Mouse (Mus musculus) CH12.LX (cell line): Measurements from ENCODE around the gene Mfsd4a. TPM values are rescaled to one million over a fixed set of nuclear protein-coding genes. Genes with fewer than 3 reads are reported as not detected.

Source experiments
- DNase-seq: peaks from one replicate; pipeline ENCODE4 v3.0.0-alpha.2; 2013; ENCODE audit errors: extremely low read depth
- H3K27ac ChIP-seq: 2 replicates; pipeline ENCODE4 v1.5.1; 2012; ENCODE audit warnings: low read depth, mild to moderate bottlenecking, control low read depth, moderate library complexity; ENCODE audit not compliant: insufficient read depth
- H3K27me3 ChIP-seq: replicated peaks from 2 replicates; pipeline ENCODE3; 2012; ENCODE audit warnings: inconsistent platforms
- H3K36me3 ChIP-seq, 2 experiments: replicated peaks in 1 of 2; 2 replicates each; pipeline versions ENCODE3 to v1.6.1; 2012; ENCODE audit warnings: inconsistent platforms in 1 of 2, low read length in 1 of 2, mild to moderate bottlenecking in 1 of 2, mixed read lengths in 1 of 2, moderate library complexity in 1 of 2; ENCODE audit not compliant: control insufficient read depth in 1 of 2, insufficient read depth in 1 of 2
- H3K4me1 ChIP-seq, 2 experiments: 2 replicates each; pipeline ENCODE4 v1.6.1; 2012; ENCODE audit warnings: inconsistent platforms in 1 of 2, moderate library complexity in 1 of 2; ENCODE audit not compliant: insufficient read depth in 2 of 2, control insufficient read depth in 1 of 2
- H3K4me2 ChIP-seq: 2 replicates; pipeline ENCODE4 v1.6.1; 2012; ENCODE audit warnings: low read depth, mild to moderate bottlenecking, control low read depth; ENCODE audit not compliant: poor library complexity, insufficient read depth, severe bottlenecking
- H3K4me3 ChIP-seq, 3 experiments: fragments of 150-350 bp in 1 of 3; sonication (generic) in 1 of 3; replicated peaks in 1 of 3; 2 replicates each; pipeline versions ENCODE3 to v1.5.1; 2011 to 2012; ENCODE audit warnings: low read depth in 2 of 3, low read length in 2 of 3, mild to moderate bottlenecking in 2 of 3, moderate library complexity in 2 of 3, control low read depth in 1 of 3, improper control_type of control experiment in 1 of 3, inconsistent platforms in 1 of 3, mixed read lengths in 1 of 3; ENCODE audit not compliant: poor library complexity in 1 of 3
- H3K79me2 ChIP-seq: replicated peaks from 2 replicates; pipeline ENCODE4 v1.6.1; 2012; ENCODE audit warnings: mild to moderate bottlenecking, moderate library complexity; ENCODE audit not compliant: control insufficient read depth, poor library complexity, insufficient read depth, severe bottlenecking; ENCODE audit errors: extremely low read depth
- H3K9ac ChIP-seq: 2 replicates; pipeline ENCODE4 v1.6.1; 2012; ENCODE audit warnings: low read depth, mild to moderate bottlenecking, control low read depth, moderate library complexity; ENCODE audit not compliant: insufficient read depth
- H3K9me3 ChIP-seq: replicated peaks from 2 replicates; pipeline ENCODE3; 2012; ENCODE audit warnings: low read length, inconsistent platforms, mixed read lengths
- BHLHE40 ChIP-seq: IDR thresholded peaks from 2 replicates; pipeline ENCODE4 v1.6.1; 2011; ENCODE audit warnings: mild to moderate bottlenecking, low read depth, low read length, improper control_type of control experiment
- CHD1 ChIP-seq: IDR thresholded peaks from 2 replicates; pipeline ENCODE4 v1.6.1; 2012; ENCODE audit warnings: low read depth, low read length, improper control_type of control experiment, inconsistent platforms
- ELF1 ChIP-seq: IDR thresholded peaks from 2 replicates; pipeline ENCODE4 v1.6.1; 2014; ENCODE audit warnings: low read depth, mild to moderate bottlenecking, inconsistent platforms, low read length, improper control_type of control experiment
- EP300 ChIP-seq: IDR thresholded peaks from 2 replicates; pipeline ENCODE4 v1.6.1; 2011; ENCODE audit warnings: low read length, improper control_type of control experiment
- GABPA ChIP-seq: IDR thresholded peaks from 2 replicates; pipeline ENCODE4 v1.6.1; 2012; ENCODE audit warnings: low read depth, low read length, improper control_type of control experiment, inconsistent platforms; ENCODE audit not compliant: insufficient replicate concordance
- IRF4 ChIP-seq: IDR thresholded peaks from 2 replicates; pipeline ENCODE4 v1.6.1; 2014; ENCODE audit warnings: low read depth, mild to moderate bottlenecking, inconsistent platforms, low read length, improper control_type of control experiment
- JUN ChIP-seq: IDR thresholded peaks from 2 replicates; pipeline ENCODE4 v1.6.1; 2011; ENCODE audit warnings: low read depth, mild to moderate bottlenecking, low read length, improper control_type of control experiment, moderate library complexity; ENCODE audit not compliant: insufficient read depth
- JUND ChIP-seq: conservative IDR thresholded peaks from 2 replicates; pipeline ENCODE4 v1.6.1; 2011; ENCODE audit warnings: low read depth, low read length, improper control_type of control experiment
- MAX ChIP-seq: IDR thresholded peaks from 2 replicates; pipeline ENCODE4 v1.6.1; 2011; ENCODE audit warnings: low read length, improper control_type of control experiment
- MAZ ChIP-seq: IDR thresholded peaks from 2 replicates; pipeline ENCODE4 v1.6.1; 2012; ENCODE audit warnings: low read depth, mild to moderate bottlenecking, inconsistent platforms, low read length, improper control_type of control experiment, moderate library complexity
- MEF2A ChIP-seq: IDR thresholded peaks from 2 replicates; pipeline ENCODE4 v1.6.1; 2014; ENCODE audit warnings: low read depth, mild to moderate bottlenecking, inconsistent platforms, low read length, improper control_type of control experiment, borderline replicate concordance
- NELFE ChIP-seq: IDR thresholded peaks from 2 replicates; pipeline ENCODE4 v1.6.1; 2011; ENCODE audit warnings: low read depth, low read length, improper control_type of control experiment
- NRF1 ChIP-seq: IDR thresholded peaks from 2 replicates; pipeline ENCODE4 v1.6.1; 2014; ENCODE audit warnings: low read depth, mild to moderate bottlenecking, inconsistent platforms, low read length, improper control_type of control experiment, moderate library complexity
- PAX5 ChIP-seq: IDR thresholded peaks from 2 replicates; pipeline ENCODE4 v1.6.1; 2012; ENCODE audit warnings: low read length, inconsistent platforms, mixed read lengths
- POLR2A ChIP-seq: IDR thresholded peaks from 2 replicates; pipeline ENCODE4 v1.6.1; 2011; ENCODE audit warnings: low read depth, mild to moderate bottlenecking, improper control_type of control experiment, low read length
- RAD21 ChIP-seq: IDR thresholded peaks from 2 replicates; pipeline ENCODE4 v1.6.1; 2011; ENCODE audit warnings: low read depth, mild to moderate bottlenecking, low read length, improper control_type of control experiment, moderate library complexity
- RCOR1 ChIP-seq: conservative IDR thresholded peaks from 2 replicates; pipeline ENCODE4 v1.6.1; 2012; ENCODE audit warnings: low read depth, mild to moderate bottlenecking, inconsistent platforms, low read length, improper control_type of control experiment
- SIN3A ChIP-seq: IDR thresholded peaks from 2 replicates; pipeline ENCODE4 v1.6.1; 2012; ENCODE audit warnings: low read length, improper control_type of control experiment, inconsistent platforms
- SMC3 ChIP-seq: IDR thresholded peaks from 2 replicates; pipeline ENCODE4 v1.6.1; 2011; ENCODE audit warnings: low read depth, low read length, improper control_type of control experiment
- TBP ChIP-seq: conservative IDR thresholded peaks from 2 replicates; pipeline ENCODE4 v1.6.1; 2011; ENCODE audit warnings: low read depth, low read length, improper control_type of control experiment
- TCF12 ChIP-seq: IDR thresholded peaks from 2 replicates; pipeline ENCODE4 v1.6.1; 2014; ENCODE audit warnings: low read depth, mild to moderate bottlenecking, inconsistent platforms, low read length, improper control_type of control experiment
- UBTF ChIP-seq: IDR thresholded peaks from 2 replicates; pipeline ENCODE4 v1.6.1; 2012; ENCODE audit warnings: low read depth, mild to moderate bottlenecking, inconsistent platforms, low read length, improper control_type of control experiment, moderate library complexity
- USF2 ChIP-seq: conservative IDR thresholded peaks from 2 replicates; pipeline ENCODE4 v1.6.1; 2011; ENCODE audit warnings: low read depth, low read length, improper control_type of control experiment
- ZC3H11A ChIP-seq: IDR thresholded peaks from 2 replicates; pipeline ENCODE4 v1.6.1; 2012; ENCODE audit warnings: low read depth, mild to moderate bottlenecking, inconsistent platforms, low read length, improper control_type of control experiment
- ZMIZ1 ChIP-seq: IDR thresholded peaks from 2 replicates; pipeline ENCODE4 v1.6.1; 2012; ENCODE audit warnings: low read depth, mild to moderate bottlenecking, inconsistent platforms, low read length, improper control_type of control experiment
- dilution Hi-C: fragments of 300-500 bp; cut with MboI; formaldehyde crosslinking; loops from 2 replicates; pipeline ENCODE4 v1.14.3; 2020; ENCODE audit warnings: low sequenced_read_pairs; ENCODE audit not compliant: extremely low pct_unique_long_range_greater_than_20kb, extremely low pct_ligation_motif_present
- in situ Hi-C: fragments of 300-500 bp; cut with MboI; formaldehyde crosslinking; loops from 3 replicates; pipeline ENCODE4 v1.14.3; 2019; ENCODE audit warnings: low sequenced_read_pairs, low pct_ligation_motif_present, low pct_unique_long_range_greater_than_20kb, mixed read lengths
- polyA plus RNA-seq: library from polyadenylated mRNA; unstranded; fragments of >175 nt; gene quantifications from 2 replicates; pipeline ENCODE4 v1.2.1, GENCODE M21; 2012; ENCODE audit warnings: low read depth; ENCODE audit not compliant: insufficient read length
- total RNA-seq, 2 experiments: library from RNA; depleted of rRNA; stranded (reverse); fragments of 300-350 nt in 1 of 2; fragments of >200 nt in 1 of 2; gene quantifications; 2 replicates each; pipeline ENCODE4 v1.2.3; 2012 to 2014

Gene Mfsd4a
- total and polyA plus RNA-seq, 3 experiments = 1.4 to 11.8 (median 5.2) TPM

GRCm38 (mm10) chr1:132006046-132006445 is 61.8 kb downstream of the Mfsd4a start:
- H3K36me3 ChIP-seq = no peaks in the 10 kb centered on the region
- DNase-seq = no peak
- in situ Hi-C loops = loop anchor here (5.0 kb wide), 2 partner anchors 36 to 101 kb away; no protein-coding TSS in a partner anchor
- H3K27ac ChIP-seq = peak overlapping the region; percentile 33
- peak overlapping the region; percentile 32 for H3K4me2 ChIP-seq
- peaks cover 18 to 47% of the 10 kb centered on the region in 2 experiments; a peak in 3 of 4 replicates for H3K4me1 ChIP-seq
- peaks cover 22% of the 10 kb centered on the region for H3K79me2 ChIP-seq
- H3K9me3 ChIP-seq = no peaks in the 10 kb centered on the region
- H3K4me3 ChIP-seq = no peak overlapping the region
- TF ChIP-seq SIN3A = 0 out of 2 replicates have a peak, but pooled peaks have one; percentile 19
- TF ChIP-seq RCOR1 = no peak
- TF ChIP-seq, all 38 proteins: peak for 1
- dilution Hi-C loops = no loop called here
- no peak overlapping the region for H3K9ac ChIP-seq
- H3K27me3 ChIP-seq = no peaks in the 10 kb centered on the region

- Histone ChIP-seq H3K27me3 (no peaks in the 10 kb centered on the region), H3K4me1 (peaks cover 18 to 47% of the 10 kb centered on the region in 2 experiments; a peak in 3 of 4 replicates), H3K79me2 (peaks cover 20% of the 10 kb centered on the region), H3K9me3 (no peaks in the 10 kb centered on the region), H3K9ac (no peak overlapping the region), H3K36me3 (no peaks in the 10 kb centered on the region), H3K4me2 (no peak overlapping the region), H3K27ac (peak overlapping the region; percentile 33), H3K4me3 (no peak overlapping the region)
- in situ Hi-C loops (loop anchor here (5.0 kb wide), 2 partner anchors 37 to 102 kb away; no protein-coding TSS in a partner anchor), dilution Hi-C loops (no loop called here)
- TF ChIP-seq IRF4 = no peak
- no peak for TF ChIP-seq NELFE
- DNase-seq = no peak
These were observed 62.4 kb downstream of the Mfsd4a start for GRCm38 (mm10) chr1:132005466-132005865.

- Histone ChIP-seq H3K4me1 (peaks cover 18 to 47% of the 10 kb centered on the region in 2 experiments; a peak in 3 of 4 replicates), H3K4me3 (no peak overlapping the region), H3K27ac (peak overlapping the region; percentile 82), H3K9me3 (no peaks in the 10 kb centered on the region), H3K4me2 (no peak overlapping the region), H3K9ac (no peak overlapping the region), H3K79me2 (peaks cover 14% of the 10 kb centered on the region), H3K27me3 (no peaks in the 10 kb centered on the region), H3K36me3 (no peaks in the 10 kb centered on the region)
- peak; percentile 39 for DNase-seq
- in situ Hi-C loops = loop anchor here (5.0 kb wide), 2 partner anchors 38 to 103 kb away; no protein-coding TSS in a partner anchor
- TF ChIP-seq ZMIZ1 (no peak), MAZ (no peak), NRF1 (no peak), RAD21 (no peak), ELF1 (no peak), GABPA (no peak), TBP (0 out of 2 replicates have a peak, but pooled peaks have one; percentile 25), ZC3H11A (no peak), CHD1 (peak; percentile 95), POLR2A (no peak), TCF12 (peak; percentile 34; the same call in 1 of the 2 replicates), BHLHE40 (peak; percentile 55; the same call in 1 of the 2 replicates), SMC3 (no peak), UBTF (no peak), USF2 (no peak), PAX5 (no peak), MAX (no peak; the same call in 1 of the 2 replicates), JUN (no peak), JUND (no peak), EP300 (peak; percentile 17; the same call in 1 of the 2 replicates), MEF2A (peak; percentile 69), IRF4 (peak; percentile 63)
- dilution Hi-C loops = no loop called here
These were observed 63.2 kb downstream of the Mfsd4a start for GRCm38 (mm10) chr1:132004574-132005180.
